Mouse (Mus musculus) spleen, postnatal 4 days (tissue): ENCODE results near the gene Ccsap.

Source experiments
- DNase-seq, 2 experiments: peaks; one replicate each; pipeline ENCODE4 v3.0.0; 2022; ENCODE audit warnings: low spot score in 2 of 2

The Ccsap gene

DNA sequence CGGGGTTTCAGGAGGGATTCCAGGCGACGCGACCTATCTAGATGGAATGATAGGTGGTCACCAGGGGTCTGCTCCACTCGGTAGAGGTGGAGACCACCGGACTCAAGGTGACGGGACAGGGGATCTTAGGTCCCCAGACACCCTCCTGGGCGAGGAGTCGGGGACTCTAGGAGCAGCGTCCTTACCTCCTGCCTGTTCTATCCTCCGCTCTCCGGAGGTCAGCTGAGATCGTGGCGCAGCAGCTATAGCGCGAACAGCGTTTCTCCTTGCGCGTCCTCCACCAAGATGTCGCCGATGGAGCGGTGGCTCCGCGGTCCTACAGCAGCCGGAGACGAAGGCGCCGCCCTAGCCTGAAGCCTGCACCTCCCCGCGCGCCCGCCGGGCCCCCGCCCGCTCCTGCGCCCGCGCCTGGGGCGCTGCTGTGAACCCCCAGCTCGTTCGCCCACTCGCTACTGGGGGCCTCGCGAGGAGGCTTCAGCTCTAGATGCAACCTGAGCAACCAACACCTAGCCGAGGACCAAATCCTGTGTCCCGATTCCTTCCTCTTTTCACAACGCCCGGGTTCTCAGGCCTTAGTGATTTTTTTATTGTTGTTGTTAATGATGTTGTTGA lies at the start of gene Ccsap:
Gene Ccsap (minus strand): TSS at position 562 of the 612 bp plus-strand sequence.
- peak; percentile 57 to 83 for DNase-seq

DNA sequence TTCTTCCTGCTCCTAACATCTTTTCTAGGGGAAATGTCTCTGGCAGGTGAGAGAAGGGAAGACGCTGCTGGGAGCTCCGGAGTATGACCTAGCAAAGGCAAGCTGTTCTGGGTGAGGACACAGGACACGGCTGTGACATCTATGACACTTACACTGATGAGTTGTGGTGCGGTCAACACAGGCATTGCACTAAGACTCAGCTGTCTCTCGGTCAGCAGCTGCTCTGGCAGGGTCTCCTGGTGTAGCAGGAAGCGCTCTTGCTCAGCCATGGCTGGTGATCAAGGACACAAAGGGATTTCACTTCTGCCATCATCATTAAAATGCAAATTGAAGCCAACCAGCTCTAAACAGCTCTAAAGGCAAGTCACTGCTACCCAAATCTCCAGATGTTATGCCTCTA lies 47.6 kb upstream of the Ccsap start:
- no peak for DNase-seq

DNA sequence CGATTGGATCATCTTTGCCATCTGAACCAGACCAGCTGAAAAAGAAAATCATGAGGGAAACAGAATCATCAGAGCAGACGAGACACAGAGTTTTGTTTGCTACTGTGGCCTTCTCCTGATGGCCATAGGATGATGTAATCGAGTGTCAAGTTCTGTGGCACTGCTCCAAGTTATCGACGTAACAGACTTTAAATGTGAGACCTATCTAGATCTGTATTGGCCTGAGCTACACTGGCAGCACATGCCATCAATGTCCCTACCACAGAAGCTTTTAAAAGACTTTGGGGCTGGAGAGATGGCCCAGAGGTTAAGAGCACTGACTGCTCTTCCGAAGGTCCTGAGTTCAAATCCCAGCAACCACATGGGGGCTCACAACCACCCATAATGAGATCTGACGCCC lies 42.6 kb upstream of the Ccsap start:
- no peak for DNase-seq

DNA sequence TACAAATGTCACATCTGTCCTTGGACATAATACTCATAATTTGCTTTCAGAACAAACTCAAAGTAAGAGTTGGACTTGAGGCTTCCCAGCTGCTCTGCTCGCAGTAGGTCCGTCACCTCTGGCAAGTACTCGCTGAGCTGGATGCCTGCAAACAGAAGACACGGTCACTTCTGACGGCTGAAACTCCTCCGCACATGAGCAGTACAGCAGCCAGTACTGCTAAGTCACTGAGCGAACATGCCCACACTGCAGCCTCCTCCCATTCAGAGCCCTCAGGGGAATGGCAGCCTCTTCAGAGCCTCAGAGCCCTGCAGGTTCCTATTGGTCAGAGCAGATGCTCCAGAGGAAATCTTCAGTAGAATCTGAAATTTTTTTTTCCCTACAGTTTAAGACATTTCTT lies 39.4 kb upstream of the Ccsap start:
- DNase-seq: no peak

DNA sequence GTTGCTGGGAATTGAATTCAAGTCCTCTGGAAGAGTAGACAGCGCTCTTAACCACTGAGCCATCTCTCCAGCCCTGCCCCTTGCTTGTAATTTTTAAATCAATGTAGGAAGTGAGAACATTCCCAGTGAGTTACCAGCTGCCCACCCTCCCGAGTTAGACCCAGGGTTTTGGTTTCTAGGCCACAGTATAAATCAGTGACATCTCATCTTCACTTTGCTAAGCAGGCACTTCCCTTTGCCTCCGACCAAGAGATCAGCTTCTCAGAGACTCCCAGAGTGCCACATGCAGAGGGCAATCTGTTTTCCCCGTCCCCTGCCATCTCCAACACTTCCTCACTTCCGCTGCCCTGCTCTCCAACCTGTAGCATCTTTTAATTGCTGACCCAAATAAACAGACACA lies 38.6 kb upstream of the Ccsap start:
- DNase-seq: no peak

DNA sequence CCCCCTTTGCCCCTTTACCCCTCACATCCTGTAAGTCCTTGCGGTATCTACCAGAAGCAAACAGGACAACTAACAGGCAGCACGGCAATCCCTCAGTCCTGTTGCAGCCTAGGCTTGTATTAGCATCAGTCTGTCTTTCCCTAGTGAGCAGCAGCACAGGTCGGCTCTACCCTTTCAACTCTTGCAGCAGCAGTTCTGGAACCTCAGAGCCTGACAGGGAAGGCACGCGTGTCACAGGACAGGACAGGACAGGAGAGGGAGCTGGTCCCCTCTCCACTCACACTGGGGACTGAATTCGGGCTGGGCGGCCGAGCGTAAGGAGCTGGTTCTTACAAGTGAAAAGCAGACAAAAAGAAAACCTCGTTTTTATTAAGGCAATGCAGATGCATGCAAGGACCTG lies 36.8 kb upstream of the Ccsap start:
- DNase-seq: no peak

DNA sequence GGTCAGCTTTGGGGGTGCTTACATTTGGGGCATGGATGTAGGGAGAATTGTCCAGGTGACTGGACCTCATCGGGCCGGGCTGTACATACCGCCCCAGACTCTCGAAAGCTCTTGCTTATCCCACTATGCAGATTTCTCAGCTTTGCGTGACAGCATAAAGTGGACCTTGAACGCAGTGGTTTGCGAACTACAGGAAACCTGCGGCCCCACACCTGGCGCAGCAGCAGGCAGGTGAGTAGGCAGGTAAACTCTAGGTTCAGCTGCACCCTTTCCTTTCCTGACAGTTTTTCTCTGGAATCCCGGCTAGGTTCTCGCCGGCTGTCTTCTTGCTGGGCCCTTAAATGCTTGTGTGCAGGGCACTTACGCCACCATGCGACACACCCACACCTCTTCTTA lies 36.4 kb upstream of the Ccsap start:
- DNase-seq: no peak

DNA sequence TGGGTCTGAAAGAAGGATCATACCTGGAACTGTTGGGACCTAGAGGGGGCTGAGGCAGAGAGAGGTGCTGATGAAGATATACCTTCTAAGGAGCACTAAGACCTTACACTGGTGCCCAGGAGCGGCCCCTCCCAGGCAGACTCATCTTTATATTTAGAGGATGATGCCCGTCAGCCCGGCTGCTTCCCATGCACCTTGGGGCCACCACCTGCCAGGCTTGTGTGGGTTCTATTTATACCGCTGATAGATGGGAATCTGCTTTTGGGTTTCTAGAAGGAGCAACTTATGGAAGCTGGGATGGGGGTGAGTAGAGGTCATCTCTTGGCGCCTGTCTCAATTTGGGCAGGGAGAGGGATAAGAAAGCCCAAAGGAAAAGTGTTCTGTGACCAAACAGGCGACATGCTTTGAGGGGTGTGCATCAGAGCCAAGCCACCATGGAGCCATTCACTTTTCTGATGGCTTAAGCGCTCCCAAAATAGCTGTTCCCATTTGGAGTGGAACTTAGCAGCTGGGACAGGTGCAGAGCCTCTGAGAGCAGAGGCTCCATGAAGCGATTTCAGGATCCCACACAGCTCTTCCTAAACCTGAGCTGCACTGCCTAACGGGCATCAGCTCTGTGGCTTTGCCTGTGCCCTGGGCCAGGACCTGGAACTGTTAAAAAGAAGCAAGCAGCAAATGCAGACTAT lies 35.8 kb upstream of the Ccsap start:
- DNase-seq: no peak

DNA sequence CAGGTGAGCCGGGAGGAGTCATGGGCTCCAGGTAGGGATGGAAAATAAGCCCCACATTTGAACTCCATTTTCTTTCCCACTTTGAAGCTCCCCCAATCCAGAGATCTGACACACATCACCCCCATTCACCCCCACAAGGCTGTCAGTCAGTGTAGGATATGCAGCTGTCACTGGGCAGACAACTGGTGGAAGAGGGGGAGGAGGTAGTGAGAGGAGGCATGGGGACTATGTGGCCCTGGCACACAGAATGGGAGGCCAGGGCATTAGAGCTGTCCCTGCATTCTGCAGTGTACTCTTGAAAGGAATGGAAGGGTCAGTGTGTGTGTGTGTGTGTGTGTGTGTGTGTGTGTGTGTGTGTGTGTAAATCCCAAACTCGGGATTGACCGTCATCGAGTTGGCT lies 35.2 kb upstream of the Ccsap start:
- DNase-seq: no peak

DNA sequence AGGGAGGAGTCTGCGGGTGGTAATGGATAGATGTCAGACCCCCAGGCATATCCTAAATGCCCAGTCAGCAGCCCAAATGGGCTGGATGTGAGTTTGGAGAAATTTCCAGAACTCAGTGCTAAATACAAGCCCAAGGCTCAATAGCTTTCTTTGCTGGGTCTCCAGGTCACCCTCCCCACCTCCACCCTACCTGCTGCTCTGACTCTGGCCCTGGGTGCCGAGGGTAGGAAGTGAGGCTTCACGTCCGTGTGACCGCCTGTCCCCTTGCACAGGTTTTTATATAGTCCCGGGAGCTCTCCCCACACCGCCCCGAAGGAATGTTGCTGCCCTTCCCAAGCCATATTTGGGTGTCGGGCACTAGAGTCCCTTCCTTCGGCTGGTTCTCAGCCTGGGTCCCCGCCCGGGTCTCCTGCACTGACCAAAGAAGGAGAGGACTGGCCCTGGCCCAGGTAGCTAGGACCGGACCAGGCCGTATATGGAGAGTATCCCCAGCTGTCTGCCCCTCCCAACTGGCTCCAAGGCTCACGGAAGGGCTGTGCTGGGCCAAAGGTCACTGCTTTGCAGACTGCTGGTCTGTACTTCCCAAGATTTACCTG lies 34.6 kb upstream of the Ccsap start, which contains the start of gene Acta1:
Gene Acta1 (minus strand): TSS at position 250 of the 596 bp plus-strand sequence.
- no peak for DNase-seq

DNA sequence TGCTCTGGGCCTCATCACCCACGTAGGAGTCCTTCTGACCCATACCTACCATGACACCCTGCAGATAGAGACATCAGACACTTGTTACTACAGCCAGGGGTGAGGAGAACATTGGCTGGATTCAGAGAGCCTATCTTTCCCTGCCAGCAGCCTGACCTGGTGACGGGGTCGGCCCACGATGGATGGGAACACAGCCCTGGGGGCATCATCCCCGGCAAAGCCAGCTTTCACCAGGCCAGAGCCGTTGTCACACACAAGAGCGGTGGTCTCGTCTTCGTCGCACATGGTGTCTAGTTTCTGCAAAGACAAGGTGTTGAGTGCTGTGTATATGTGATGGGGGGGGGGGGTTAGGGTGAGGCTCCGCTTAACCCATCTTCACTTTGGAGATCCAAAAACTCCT lies 33.4 kb upstream of the Ccsap start:
- DNase-seq: no peak

DNA sequence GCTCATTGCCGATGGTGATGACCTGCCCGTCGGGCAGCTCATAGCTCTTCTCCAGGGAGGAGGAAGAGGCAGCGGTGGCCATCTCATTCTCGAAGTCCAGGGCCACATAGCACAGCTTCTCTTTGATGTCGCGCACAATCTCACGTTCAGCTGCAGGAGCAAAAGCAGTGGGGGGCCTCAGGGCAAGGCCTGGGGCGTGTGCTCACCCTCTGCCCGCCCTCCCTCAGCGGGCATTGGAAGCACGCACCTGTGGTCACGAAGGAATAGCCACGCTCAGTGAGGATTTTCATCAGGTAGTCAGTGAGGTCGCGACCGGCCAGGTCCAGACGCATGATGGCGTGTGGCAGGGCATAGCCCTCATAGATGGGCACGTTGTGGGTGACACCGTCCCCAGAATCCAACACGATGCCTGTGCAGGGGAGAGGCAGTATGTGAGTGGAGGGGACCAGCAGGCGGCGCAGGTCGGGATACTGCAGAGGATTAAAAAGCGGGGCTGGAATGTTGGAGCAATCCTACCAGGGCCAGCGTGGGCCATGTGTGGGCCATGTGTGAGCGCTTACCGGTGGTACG lies 32.7 kb upstream of the Ccsap start:
- DNase-seq: no peak

DNA sequence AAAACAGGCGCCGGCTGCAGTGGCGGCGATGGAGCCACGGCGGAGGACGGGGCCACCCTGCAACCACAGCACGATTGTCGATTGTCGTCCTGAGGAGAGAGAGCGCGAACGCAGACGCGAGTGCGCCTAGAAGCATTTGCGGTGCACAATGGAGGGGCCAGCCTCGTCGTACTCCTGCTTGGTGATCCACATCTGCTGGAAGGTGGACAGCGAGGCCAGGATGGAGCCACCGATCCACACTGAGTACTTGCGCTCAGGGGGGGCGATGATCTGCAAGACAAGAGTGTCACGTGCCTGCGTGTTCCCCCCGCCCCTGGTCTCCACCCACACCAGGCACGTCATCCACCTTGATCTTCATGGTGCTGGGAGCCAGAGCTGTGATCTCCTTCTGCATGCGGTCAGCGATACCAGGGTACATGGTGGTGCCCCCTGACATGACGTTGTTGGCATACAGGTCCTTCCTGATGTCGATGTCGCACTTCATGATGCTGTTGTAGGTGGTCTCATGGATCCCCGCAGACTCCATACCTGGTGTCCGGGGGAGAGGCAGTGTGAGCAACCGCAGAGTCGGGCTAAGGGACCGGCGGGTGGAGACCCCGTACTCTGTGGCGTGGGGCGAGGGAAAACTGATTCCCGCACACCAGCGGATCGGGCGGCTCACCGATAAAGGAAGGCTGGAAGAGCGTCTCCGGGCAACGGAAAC lies 32.0 kb upstream of the Ccsap start:
- DNase-seq: no peak

DNA sequence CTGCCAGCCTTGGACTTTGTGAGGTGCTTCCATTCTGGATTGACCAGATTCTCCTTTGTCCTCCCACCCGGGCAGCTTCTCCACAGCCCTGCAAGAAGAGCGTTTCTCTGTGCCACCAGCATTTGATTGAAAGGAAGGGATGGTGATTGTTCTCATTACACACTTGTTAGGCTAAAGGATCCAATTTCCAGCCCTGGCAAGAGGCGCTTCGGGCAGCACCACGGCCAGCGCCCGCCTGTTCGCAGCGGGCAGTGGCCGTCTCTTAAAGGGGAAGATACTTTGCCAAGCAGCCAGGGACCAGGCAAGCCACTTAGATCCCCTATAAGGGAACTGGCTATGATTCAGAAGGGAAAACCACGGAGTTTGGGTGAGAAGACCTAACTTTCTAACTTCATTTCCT lies 31.3 kb upstream of the Ccsap start:
- no peak for DNase-seq

DNA sequence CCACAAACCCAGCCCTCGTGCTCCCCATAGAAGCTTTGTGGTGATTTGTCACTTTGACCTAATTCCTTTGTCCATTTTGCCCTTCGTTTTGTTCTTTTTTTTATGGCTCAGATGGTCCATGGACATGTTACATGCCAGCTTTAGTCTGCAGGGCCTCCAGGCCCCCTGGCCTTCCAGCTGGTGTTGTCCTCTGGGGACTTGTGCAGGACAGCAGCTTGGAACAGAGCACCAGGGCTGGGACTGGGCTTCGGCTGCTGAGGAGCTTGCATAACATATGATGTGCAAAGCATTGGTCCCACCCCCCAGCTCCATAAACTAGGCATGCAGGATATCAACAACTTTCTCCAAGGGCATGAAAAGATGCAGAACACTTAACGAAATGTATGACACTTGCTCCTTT lies 29.8 kb upstream of the Ccsap start:
- DNase-seq: no peak

DNA sequence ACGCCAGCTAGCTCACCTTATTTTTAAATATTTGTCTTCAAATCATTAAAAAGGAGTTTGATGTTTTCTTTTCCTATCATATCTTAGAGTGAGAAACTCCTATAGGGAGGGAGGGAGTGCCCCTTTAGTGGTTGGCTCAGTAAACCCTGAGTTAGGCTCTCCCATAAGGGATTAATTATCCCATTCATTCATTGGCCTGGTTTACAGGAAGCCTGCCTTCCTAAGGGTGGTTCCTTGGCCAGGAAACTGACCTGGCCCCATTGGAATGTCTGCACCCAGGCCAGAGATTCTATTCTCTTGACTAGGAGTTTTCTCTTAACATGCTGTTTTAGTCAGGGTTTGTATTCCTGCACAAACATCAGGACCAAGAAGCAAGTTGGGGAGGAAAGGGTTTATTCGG lies 27.9 kb upstream of the Ccsap start:
- no peak for DNase-seq

DNA sequence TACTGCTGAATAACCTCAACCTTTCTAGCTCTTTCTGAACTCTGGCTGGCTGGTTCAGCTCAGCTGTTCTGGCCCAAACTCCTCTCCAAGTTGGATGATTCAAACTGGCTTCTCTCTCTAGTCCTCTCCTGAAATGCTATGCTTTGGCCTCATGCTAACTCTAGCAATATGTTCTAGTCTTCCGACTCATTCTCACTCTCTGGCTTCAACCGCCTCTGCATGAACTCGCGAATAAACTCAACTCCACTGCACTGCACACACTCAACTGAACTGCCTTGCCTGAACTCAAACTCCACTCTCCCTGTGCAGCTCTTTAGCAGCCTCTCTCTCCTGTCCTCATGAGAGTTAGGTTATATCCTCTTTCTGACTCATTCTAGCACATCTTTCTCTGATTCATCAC lies 27.2 kb upstream of the Ccsap start:
- DNase-seq: no peak

DNA sequence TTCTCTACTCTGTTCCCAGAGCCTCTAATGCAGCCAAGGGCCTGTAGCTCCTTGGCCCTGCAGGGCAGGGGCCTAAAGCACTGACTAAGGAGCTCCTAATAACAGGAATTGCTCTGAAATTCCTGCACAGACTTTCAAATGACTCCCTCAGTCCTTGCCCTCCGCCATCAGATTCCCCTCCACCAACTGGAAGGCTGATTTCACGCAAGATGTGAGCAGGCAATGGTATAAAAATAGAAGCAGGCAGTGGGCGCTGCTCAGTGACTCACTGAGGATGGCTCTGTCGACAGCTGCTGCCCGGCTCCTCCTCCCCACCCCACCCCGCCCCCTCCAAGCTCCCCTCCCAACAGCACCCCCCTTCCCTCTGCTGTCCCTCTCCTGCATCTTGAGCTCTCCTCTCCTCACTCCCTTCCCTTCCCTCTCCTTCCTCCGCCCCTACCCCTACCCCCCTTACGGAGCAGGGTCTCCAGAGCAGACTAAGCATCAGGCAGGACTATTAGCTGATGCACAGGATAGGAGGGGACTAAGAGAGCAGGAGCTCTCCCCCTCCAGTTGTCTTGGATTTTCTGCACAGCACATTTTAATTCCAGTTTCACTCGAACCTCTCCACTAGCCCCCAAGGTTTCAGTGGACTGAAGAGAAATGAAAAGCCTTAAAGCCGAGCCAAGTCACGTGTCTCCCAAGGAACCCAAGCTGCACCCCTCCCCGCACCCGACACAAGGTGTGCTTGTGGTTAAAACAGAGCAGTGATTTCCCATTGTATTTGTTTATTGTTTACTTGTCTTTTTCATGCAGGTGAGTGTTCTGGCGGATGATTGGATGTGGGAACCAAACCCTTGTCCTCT lies 24.9 kb upstream of the Ccsap start:
- no peak for DNase-seq

DNA sequence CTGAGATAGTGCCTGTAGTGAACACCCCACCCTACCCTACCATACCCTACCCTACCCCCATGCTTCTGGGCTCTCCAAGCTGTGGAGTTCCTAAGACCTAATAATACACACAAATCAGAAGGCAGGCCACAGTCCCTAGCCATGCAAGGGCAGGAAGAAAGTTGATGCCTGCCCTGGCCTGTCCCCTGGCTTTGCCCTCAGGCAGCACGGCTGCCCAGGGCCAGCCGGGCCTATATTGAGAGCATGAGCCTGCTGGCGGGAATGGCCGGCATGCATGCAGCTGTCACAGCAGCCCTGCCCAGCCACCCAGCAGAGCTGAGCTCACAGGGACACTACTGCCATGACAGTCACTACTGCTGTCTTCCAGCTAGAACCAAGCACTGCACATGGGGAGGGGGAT lies 23.1 kb upstream of the Ccsap start:
- no peak for DNase-seq

DNA sequence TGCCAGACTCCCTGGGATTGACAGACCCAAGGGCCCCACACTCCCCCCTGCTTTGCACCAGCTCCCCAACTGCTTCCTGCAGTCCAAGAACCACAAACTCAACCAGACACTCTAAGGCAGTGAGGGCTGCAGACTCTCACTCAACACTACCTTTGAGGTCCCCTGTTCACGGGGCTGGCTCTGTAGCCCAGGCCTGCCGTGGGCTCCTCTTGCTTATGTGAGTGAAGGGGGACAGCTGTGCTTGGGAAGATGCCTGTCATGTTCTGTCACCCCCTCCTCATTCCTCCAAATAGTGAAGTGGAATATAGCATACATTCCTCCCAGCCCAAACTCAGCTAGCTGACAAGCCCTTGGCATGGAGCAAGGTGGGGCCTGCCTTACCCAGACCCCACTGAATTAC lies 22.4 kb upstream of the Ccsap start:
- no peak for DNase-seq

DNA sequence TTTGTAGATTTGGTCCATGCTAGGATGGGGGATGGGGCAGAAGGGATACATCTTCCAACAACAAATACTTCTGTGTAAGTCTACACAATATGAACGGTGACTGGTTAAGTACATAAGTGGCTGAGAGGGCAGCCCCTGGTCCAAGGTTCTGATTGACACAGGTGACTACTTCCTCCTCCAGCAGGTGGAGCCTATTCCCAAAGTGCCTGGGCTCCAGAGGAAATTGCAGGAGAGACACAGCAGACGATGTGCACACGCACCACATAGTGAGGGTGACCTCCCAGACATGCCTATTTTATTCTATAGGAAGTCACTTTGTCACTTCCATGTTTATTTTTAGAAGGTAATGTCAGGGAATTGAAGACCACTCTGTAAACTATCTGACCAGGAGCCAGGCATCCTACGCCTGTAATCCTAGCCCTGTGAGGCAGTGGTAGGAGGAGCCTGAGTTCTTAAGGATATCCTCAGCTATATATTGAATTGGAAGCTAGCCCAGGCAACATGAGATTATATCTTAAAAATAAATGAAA lies 20.9 kb upstream of the Ccsap start:
- no peak for DNase-seq
